Mouse (Mus musculus) neural tube, embryonic 11.5 days (tissue): ENCODE results near the gene Arhgef11. TPM values are rescaled to one million over a fixed set of nuclear protein-coding genes. Genes with fewer than 3 reads are reported as not detected.

Experiments used
- ATAC-seq: fragments of 200-750 bp; cut with Nextera tagmentation; 2 replicates; pipeline ENCODE4 v1.8.0; 2017; ENCODE audit warnings: moderate number of reproducible peaks, mild to moderate bottlenecking, moderate TSS enrichment, moderate library complexity; ENCODE audit not compliant: insufficient read depth, low FRiP score, low TSS enrichment
- DNase-seq: peaks from one replicate; pipeline ENCODE4 v3.0.0-alpha.2; 2015; ENCODE audit warnings: low spot score
- H3K27ac ChIP-seq: fragments of 300-500 bp; sonication (generic); 2 replicates; pipeline ENCODE4 v1.5.1; 2014; ENCODE audit warnings: low read depth, mild to moderate bottlenecking, low read length
- H3K27me3 ChIP-seq: fragments of 300-500 bp; sonication (generic); 2 replicates; pipeline ENCODE4 v1.6.1; 2014; ENCODE audit warnings: mild to moderate bottlenecking, low read length, mixed read lengths; ENCODE audit not compliant: control insufficient read depth, insufficient read depth
- H3K36me3 ChIP-seq: fragments of 300-500 bp; sonication (generic); 2 replicates; pipeline ENCODE4 v1.6.1; 2014; ENCODE audit warnings: mild to moderate bottlenecking, low read length, moderate library complexity, mixed read lengths; ENCODE audit not compliant: control insufficient read depth, insufficient read depth
- H3K4me1 ChIP-seq: fragments of 300-500 bp; sonication (generic); 2 replicates; pipeline ENCODE4 v1.6.1; 2014; ENCODE audit warnings: low read length, mixed read lengths; ENCODE audit not compliant: control insufficient read depth, insufficient read depth
- H3K4me2 ChIP-seq: fragments of 300-500 bp; sonication (generic); 2 replicates; pipeline ENCODE4 v1.6.1; 2014; ENCODE audit warnings: low read depth, mild to moderate bottlenecking, moderate library complexity
- H3K4me3 ChIP-seq: fragments of 300-500 bp; sonication (generic); 2 replicates; pipeline ENCODE4 v1.5.1; 2014; ENCODE audit warnings: low read depth, low read length
- H3K9ac ChIP-seq: fragments of 300-500 bp; sonication (generic); 2 replicates; pipeline ENCODE4 v1.6.1; 2014; ENCODE audit warnings: mild to moderate bottlenecking, low read length
- H3K9me3 ChIP-seq: fragments of 300-500 bp; sonication (generic); 2 replicates; pipeline ENCODE4 v1.6.1; 2016; ENCODE audit warnings: low read length; ENCODE audit not compliant: control insufficient read depth
- WGBS: fragments of 180-500 bp; shearing (Covaris S2); extraction: QIAGEN DNeasy Blood & Tissue Kit; methylation state at CpG from one replicate; pipeline ENCODE4 v1.1.7; 2014; 5-methylcytosine and 5-hydroxymethylcytosine counted together
- polyA plus RNA-seq: library from polyadenylated mRNA; unstranded; fragments of >200 nt; fragmentation: Nextera tagmentation; extraction: Ambion mirVana; gene quantifications from 2 replicates; pipeline ENCODE4 v1.2.1, GENCODE M21; 2014

Gene Arhgef11
- polyA plus RNA-seq, 1 experiment from 2014 or later: 18.3 TPM

DNA sequence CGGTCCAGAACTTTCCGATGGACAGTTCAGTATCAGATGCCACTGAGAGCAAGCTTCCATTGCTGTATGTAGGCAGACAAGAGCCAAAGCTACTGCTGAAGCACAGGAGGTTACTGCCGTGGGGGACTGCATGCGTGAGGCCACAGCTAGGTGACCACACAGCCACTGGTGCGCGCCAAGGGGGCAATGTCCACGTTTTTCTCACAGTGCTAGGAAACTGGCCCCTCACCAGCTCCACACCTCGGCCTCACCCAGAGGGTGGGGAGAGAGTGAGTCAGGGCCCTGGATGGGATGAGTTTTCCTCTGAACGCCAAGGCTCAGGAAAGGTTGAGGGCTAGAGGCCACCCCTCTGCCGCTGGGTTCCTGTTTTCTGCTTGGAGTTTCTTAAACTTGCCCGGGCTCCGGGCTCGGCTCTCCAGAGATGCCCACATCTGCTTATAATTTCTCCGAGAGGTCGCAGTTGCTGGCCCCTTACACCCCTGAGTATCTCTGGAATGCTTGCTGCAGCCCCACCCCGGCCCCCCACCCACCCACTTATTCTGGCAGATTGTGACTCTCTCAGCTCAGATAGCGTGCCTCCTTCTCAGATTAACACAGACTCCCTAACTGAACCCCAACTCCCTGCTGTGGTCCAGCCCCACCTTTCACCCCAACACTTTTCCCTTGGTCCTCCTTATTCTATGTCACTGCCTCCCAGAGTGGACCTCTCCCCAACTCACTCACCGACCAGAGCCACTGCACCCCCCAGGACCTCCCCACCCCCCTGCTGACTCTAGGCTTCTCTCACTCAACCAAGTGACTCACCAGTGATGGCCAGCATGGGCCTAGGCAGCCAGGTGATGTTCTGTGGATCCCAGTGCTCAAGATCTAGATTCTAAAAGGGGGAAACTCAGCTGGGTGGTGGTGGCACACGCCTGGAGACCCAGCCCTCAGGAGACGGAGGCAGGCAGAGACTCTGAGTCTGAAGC is 144.3 kb downstream of the Arhgef11 start:
- Histone ChIP-seq H3K4me3 (no peak overlapping the region), H3K36me3 (no peaks in the 10 kb centered on the region), H3K4me2 (no peak overlapping the region), H3K27ac (no peak overlapping the region), H3K9me3 (no peaks in the 10 kb centered on the region), H3K27me3 (no peaks in the 10 kb centered on the region), H3K9ac (no peak overlapping the region), H3K4me1 (peaks cover 5% of the 10 kb centered on the region)
- no peak for DNase-seq
- no peak for ATAC-seq
- WGBS: 70% methylated on average over 20 of the region's 20 CpGs

- DNase-seq (no peak), ATAC-seq (no peak)
- no peak overlapping the region for H3K4me3 ChIP-seq
- 66% methylated on average over 4 of the region's 4 CpGs for WGBS
- H3K27me3 ChIP-seq: no peaks in the 10 kb centered on the region; the same call in none of the 2 replicates
- H3K36me3 ChIP-seq: no peaks in the 10 kb centered on the region
- H3K4me1 ChIP-seq: peaks cover 5% of the 10 kb centered on the region
- no peak overlapping the region for H3K4me2 ChIP-seq
- no peak overlapping the region for H3K9ac ChIP-seq
- H3K9me3 ChIP-seq: no peaks in the 10 kb centered on the region
- 0 out of 2 replicates have a peak overlapping the region, but pooled peaks have one; percentile 20 for H3K27ac ChIP-seq
Observed at GRCm38 (mm10) chr3:87763202-87763601, 145.8 kb downstream of the Arhgef11 start.

DNA sequence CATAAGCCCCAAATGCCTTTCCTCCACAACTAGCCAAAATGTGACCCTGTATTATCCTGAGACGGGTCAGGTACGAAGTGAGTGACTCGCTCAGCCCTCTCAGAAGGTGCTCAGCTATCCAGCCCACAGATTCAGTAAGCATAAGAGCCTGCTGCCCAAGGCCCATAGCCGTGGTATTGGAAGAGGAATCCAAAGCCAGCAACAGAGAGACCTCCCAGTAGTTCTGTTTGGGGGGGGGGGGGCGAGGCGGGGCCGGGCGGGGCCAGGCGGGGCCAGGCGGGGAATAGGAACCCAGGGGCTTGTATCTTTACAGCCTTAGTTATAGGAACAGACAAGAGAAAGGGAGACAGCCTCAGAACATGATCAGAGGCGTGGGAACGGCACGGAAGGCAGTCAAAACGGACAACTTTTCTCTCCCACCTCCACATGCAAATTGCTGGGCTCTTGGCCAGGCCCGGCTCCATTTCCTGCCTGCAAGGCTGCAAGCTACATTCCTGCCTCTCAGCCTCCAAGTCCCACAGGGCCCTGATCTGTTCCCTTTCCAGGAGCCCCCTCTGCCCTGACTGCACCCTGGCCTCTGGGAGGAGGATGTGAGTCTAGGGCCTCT is 146.4 kb downstream of the Arhgef11 start:
- H3K4me3 ChIP-seq: no peak overlapping the region
- peak overlapping the region; percentile 7 for H3K9ac ChIP-seq
- 21% methylated on average over 15 of the region's 15 CpGs for WGBS
- no peaks in the 10 kb centered on the region for H3K9me3 ChIP-seq
- ATAC-seq (no peak), DNase-seq (peak; percentile 52)
- peaks cover 5% of the 10 kb centered on the region for H3K4me1 ChIP-seq
- no peak overlapping the region; the same call in 1 of the 2 replicates for H3K4me2 ChIP-seq
- no peaks in the 10 kb centered on the region; the same call in none of the 2 replicates for H3K27me3 ChIP-seq
- 0 out of 2 replicates have a peak overlapping the region, but pooled peaks have one; percentile 20 for H3K27ac ChIP-seq
- H3K36me3 ChIP-seq: no peaks in the 10 kb centered on the region

- no peaks in the 10 kb centered on the region; the same call in none of the 2 replicates for H3K27me3 ChIP-seq
Observed at GRCm38 (mm10) chr3:87764506-87764905, 147.1 kb downstream of the Arhgef11 start.

GRCm38 (mm10) chr3:87765091-87765490 is 147.7 kb downstream of the Arhgef11 start:
- Histone ChIP-seq H3K4me1 (peaks cover 5% of the 10 kb centered on the region), H3K9ac (no peak overlapping the region), H3K4me3 (peak overlapping the region; percentile 8; the same call in 1 of the 2 replicates), H3K4me2 (no peak overlapping the region; the same call in 1 of the 2 replicates), H3K9me3 (no peaks in the 10 kb centered on the region), H3K27me3 (no peaks in the 10 kb centered on the region; the same call in none of the 2 replicates), H3K27ac (peak overlapping the region; percentile 15; the same call in 1 of the 2 replicates), H3K36me3 (no peaks in the 10 kb centered on the region)
- ATAC-seq: no peak
- peak; percentile 51 for DNase-seq
- 11% methylated on average over 10 of the region's 10 CpGs for WGBS

More at GRCm38 (mm10) chr3:87764506-87764905, 147.1 kb downstream of the Arhgef11 start:
- no peaks in the 10 kb centered on the region for H3K9me3 ChIP-seq
- no peaks in the 10 kb centered on the region for H3K36me3 ChIP-seq
- H3K4me1 ChIP-seq: peaks cover 5% of the 10 kb centered on the region
- no peak overlapping the region for H3K9ac ChIP-seq
- H3K27ac ChIP-seq: 0 out of 2 replicates have a peak overlapping the region, but pooled peaks have one; percentile 15
- no peak overlapping the region for H3K4me3 ChIP-seq
- 37% methylated on average over 10 of the region's 10 CpGs for WGBS
- no peak for DNase-seq
- no peak overlapping the region for H3K4me2 ChIP-seq
- no peak for ATAC-seq

- no peaks in the 10 kb centered on the region for H3K36me3 ChIP-seq
- H3K27ac ChIP-seq: no peak overlapping the region
- ATAC-seq (no peak), DNase-seq (no peak)
- peaks cover 5% of the 10 kb centered on the region for H3K4me1 ChIP-seq
- 78% methylated on average over 5 of the region's 5 CpGs for WGBS
- no peak overlapping the region for H3K4me3 ChIP-seq
- no peaks in the 10 kb centered on the region; the same call in none of the 2 replicates for H3K27me3 ChIP-seq
- H3K4me2 ChIP-seq: no peak overlapping the region
- no peak overlapping the region for H3K9ac ChIP-seq
- no peaks in the 10 kb centered on the region for H3K9me3 ChIP-seq
Observed at GRCm38 (mm10) chr3:87765631-87766283, 148.4 kb downstream of the Arhgef11 start.

DNA sequence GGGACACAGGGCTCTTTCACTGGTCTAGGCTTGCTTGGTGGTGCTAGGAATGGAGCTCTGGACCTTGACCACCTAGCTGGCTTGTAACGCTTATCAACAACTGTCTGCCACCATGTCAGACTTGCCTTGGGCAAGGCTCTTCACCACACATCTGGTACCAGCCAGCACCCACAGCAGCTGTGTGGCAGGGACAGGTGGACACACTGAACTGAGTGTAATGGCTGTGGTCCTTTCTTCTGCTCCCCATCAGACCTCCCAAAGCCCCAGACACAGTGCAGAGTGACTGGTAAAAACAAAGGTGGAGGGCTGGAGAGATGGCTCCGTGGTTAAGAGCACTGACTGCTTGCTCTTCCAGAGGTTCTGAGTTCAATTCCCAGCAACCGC is 148.9 kb downstream of the Arhgef11 start:
- Histone ChIP-seq H3K9me3 (no peaks in the 10 kb centered on the region), H3K27ac (no peak overlapping the region)

GRCm38 (mm10) chr3:87767764-87768163 is 150.4 kb downstream of the Arhgef11 start:
- no peaks in the 10 kb centered on the region; the same call in none of the 2 replicates for H3K27me3 ChIP-seq
- H3K4me1 ChIP-seq: peaks cover 5% of the 10 kb centered on the region
- H3K9ac ChIP-seq: no peak overlapping the region
- H3K4me3 ChIP-seq: peak overlapping the region; percentile 27; the same call in 1 of the 2 replicates
- ATAC-seq (no peak), DNase-seq (no peak)
- 63% methylated on average over 8 of the region's 8 CpGs for WGBS
- H3K9me3 ChIP-seq: no peaks in the 10 kb centered on the region
- H3K27ac ChIP-seq: no peak overlapping the region
- H3K36me3 ChIP-seq: no peaks in the 10 kb centered on the region
- peak overlapping the region; percentile 26; the same call in 1 of the 2 replicates for H3K4me2 ChIP-seq

More for the DNA sequence above, 148.9 kb downstream of the Arhgef11 start:
- no peak overlapping the region for H3K4me2 ChIP-seq
- 87% methylated on average over 3 of the region's 3 CpGs for WGBS
- H3K27me3 ChIP-seq: no peaks in the 10 kb centered on the region; the same call in none of the 2 replicates
- H3K9ac ChIP-seq: no peak overlapping the region
- H3K4me1 ChIP-seq: peaks cover 5% of the 10 kb centered on the region
- ATAC-seq (no peak), DNase-seq (no peak)
- no peaks in the 10 kb centered on the region for H3K36me3 ChIP-seq
- no peak overlapping the region for H3K4me3 ChIP-seq
